Mouse (Mus musculus) B cell, adult 2 months (primary cell): ENCODE results near the gene Camk1g.

ENCODE experiments used
- DNase-seq, 2 experiments: peaks; one replicate each; pipeline ENCODE4 v3.0.0; 2022

The Camk1g gene

DNA sequence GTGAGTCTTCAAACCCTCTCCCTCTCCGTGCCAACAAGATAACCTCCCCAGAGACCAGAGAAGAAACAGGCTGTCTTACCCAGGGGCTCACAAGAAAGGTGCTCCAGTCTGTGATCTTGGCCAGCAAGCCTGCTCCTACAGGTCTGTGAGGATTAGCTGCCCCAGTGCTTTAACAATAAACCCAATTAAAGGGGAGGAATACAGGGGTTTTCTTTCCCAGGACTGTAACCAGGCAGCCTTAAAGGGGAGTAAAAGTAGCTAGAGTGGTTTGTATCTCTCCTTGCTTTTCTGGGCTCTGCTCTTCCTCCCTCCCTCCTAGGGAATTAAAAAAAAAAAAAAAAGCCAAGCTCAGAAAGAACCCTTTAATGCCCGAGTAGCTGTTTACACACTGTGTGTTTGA lies at the start of gene Camk1g:
Gene Camk1g (minus strand): TSS at position 203 of the 400 bp plus-strand sequence.
- peak in 1 of 2 experiments; percentile 11 for DNase-seq

DNA sequence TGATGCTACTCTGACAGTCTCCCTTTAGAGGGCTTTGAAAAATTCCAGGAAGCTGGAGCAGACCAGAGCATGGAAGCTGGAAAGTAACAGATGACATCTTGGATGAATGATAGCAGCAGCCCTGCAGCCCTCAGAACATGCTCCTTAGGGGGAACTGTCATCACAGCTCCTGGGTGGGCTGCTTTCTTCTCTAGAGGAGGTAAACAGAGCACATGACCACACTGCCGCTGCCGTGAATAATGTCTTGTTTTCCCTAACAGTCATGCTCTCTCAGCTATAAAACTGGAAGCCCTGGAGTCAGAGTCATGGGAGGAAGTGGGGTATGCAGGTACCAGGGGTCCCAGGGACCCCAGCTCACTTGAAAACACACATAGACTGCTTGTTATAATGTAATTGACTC lies 49.1 kb upstream of the Camk1g start:
- no peak for DNase-seq

DNA sequence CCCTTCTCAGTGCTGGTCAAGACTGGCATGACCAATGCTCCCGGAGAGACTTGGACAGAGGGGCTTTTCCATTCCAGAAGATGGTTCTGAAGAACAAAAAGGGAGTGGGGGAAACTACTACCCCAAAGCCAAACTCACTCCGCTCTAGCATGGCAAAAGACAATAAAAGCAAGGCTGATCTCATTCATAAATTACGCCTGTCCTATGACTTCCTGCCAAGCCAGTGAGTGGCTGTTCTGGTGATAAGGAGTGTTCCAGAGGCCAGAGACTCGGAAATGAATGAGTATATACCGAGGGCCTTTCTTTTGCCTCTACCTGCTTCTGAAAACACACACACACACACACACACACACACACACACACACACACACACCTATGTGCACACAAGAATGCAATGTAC lies 48.6 kb upstream of the Camk1g start:
- no peak for DNase-seq

DNA sequence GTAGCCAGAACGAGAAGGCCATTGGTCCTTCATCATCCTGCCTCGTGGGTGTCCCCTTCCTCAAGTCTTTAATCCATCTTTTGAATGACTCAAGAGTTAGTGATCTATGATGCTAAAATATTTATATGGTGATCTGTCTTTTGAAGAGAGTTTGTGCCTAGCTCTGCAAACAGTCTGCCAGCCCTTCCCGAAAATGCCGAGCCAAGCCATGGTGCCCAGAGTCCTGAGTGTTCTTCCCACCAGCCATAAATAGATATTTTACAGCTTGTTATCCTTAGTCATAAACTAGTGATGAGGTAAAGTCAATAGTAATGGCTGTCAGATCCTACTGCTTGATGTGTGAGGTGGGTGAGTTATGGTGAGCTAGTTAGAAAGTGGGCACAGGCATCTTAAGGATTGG lies 44.0 kb upstream of the Camk1g start:
- DNase-seq, result no peak

DNA sequence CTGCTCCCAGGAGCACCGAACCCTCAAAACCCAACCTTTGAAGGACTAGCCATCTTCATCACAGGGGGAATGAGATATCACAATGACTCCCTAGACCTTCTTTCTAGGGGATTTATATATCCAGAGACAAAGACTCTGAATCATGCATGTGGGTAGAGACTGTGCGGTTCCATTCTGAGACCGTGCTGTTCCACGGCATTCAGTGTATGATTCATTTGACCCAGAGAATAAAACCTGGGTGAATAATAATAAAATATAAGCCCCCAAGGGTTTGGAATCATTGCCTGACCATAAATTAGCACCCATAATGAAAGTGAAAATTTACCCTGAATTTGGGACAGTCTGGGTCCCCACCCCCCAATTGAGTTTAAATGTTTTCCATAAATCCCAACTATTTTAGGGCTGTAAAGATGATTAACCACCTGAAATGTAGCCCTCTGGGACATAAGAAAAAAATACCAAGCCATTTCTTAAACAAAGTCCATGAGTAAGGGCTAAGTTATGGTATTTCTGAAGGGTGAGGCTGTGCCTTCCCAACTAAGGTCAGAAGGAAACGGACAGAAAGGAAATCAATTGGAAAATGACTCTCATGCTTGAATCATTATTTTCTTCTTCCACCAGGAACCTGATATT lies 43.4 kb upstream of the Camk1g start:
- DNase-seq, result no peak

DNA sequence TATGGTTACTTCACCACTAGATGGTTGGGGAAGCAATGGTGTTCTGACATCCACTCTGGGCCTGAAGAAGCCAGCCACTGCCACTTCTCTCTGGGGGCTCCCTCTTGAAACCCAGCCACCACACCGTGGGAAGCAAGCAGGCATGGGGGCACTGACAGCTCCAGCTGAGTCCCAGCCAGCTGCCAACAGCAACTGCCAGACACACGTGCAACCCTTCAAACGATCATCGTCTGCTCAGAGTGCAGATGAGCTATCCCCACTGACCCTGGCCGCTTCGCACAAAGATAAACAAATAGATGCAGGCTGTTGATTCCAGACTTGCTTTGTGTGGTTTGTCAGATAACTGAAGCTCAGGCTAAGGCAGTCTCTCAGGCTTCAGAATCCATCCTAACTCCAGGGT lies 37.4 kb upstream of the Camk1g start:
- no peak for DNase-seq

DNA sequence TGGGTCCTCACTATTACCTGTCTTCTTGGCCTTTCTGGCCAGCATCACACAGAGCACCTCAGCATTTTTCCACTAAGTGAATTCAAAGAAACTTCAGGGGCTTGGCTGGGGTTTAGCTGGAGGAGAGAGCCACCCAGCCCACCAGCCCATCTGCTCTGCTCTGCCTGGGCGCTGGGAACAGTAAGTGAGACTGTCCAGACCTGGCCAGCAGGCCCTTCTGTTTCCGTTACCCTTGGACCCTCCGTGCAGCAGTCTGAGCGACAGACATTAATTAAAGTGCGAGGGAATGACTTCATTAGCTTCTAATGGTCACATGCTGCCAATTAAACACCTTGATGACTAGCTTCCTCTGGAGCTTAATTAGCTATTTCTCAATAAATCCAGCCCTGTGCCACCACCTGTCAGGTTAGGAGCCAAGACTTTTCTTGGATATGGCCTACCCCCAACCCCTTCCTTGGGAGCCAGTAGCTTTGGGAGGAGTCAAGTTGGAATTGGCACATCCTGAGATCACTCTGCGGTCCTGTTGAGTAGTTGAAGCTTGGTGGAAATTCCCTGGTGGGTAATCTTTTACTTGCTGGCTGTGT lies 36.1 kb upstream of the Camk1g start:
- DNase-seq, result no peak

DNA sequence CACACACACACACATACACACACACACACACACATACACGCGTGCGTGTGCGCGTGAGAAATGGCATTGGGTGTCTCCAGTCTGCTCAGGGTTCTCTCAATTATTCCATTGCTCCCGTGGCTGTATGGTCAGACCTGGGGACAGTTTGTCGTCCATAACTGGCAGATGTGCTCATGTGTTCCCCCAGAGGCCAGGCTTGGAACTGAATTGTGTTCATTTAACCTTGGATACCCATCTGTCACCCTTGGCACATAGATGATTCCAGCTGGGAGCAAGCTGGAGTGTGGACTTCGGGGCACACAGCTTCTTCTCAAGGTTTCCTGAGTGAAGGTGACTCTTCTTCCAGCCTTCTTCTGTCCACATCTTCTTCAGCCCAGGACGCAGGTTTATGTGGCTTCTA lies 31.6 kb upstream of the Camk1g start:
- no peak for DNase-seq

DNA sequence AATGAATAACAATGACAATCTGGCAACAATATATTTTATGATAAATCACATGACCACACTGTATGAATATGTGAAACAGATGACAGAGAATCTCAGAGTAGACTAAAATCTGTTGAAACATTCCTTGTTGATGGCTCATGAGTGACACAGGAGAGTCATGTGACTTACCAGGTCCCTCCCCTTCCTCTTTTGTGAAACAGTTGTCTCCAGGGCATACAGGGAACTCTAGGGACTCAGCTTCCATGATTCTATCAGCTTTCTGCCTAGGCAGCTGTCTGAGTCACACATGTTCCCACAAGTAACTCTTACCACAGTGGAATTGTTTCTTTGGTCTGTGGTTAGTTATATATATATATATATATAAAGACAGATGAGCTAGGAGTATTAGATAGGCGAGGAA lies 30.2 kb upstream of the Camk1g start:
- no peak for DNase-seq

DNA sequence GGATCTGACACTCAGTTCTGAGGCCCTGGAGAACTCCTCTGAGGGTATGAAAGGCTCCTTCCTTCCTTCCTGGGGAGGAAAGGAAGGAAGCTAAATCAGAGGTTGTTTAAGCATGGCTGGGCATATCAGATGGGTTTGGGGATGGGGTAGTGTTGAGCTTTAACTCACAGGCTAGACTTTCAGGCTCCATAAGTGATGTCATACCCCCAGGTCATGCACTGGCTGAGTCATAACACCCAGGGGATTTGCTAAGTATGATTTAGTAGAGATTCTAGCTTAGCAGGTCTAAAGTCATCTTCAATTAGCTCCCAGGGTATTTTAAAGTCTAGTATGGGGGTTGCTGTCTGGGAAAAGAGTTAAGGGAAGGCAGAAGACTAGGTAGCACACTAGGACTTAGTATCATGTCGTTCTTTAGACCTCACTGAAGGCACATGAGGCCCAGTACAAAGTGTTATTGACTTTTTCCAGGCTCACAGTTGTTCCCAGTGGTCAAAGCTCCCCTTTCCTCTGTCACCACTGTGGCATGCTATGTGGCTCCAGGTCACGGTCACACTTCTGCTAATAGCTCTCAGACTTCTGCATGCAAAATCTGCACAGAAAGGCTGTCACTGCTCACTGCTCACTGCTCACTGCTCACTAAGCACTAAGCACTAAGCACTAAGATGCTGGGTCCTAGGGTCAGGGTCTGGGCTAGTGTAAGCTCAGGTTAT lies 28.8 kb upstream of the Camk1g start:
- no peak for DNase-seq

DNA sequence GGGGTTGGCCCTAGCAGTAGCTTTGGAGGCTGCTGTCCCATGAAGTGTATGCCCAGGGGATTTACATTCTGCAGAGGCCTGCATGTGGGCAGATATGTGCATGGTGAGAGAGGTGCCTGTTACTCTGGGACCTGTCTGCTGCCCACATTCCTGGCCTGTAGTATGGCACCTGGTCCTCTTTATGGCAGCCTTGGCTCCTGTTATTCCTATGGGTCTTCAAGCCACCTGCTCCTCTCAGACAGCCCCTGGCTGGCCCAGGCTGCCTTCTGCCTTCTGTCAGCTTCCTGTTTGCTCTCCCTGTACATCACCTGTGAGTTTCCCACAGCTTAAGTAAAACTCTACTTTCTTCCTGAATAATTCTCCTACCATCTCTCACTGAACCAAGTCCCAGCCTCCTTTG lies 27.0 kb upstream of the Camk1g start:
- no peak for DNase-seq

DNA sequence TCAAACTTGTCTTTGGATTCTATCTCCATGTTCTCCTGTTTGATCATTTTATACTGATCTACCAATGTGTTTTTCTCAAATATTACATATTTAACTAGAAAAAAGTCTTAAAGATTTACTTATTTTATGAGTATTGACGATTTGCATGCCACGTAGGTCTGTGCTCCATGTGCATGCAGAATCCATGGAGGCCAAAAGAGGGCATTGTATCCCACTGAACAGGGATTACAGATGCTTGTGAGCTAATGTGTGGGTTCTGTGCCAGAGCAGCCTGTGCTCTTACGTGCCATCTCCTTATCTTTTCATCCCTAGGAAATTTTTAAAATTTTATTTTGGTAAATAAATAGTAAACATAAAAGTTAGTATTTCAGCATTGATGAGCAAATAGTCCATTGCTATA lies 22.2 kb upstream of the Camk1g start:
- DNase-seq, result no peak

DNA sequence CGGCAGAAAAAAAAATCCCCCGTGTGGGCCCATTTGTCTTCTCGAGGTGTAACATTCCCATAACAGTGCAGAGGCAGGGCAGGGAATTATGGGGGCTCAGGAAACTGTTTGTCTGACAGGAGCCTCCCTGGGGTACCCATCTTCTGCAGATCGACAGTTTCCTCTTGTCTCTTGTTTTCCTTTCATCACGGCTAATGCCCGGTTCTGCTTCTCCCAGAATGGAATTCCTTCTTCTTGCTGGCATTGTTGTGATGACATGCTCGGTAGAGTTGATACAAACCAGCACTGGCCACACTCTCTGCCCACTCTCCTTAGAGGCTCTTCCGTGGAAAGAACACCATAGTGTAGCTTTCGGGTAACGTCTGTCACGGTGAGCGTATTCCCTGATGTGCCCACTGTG lies 19.9 kb upstream of the Camk1g start:
- DNase-seq, result no peak

DNA sequence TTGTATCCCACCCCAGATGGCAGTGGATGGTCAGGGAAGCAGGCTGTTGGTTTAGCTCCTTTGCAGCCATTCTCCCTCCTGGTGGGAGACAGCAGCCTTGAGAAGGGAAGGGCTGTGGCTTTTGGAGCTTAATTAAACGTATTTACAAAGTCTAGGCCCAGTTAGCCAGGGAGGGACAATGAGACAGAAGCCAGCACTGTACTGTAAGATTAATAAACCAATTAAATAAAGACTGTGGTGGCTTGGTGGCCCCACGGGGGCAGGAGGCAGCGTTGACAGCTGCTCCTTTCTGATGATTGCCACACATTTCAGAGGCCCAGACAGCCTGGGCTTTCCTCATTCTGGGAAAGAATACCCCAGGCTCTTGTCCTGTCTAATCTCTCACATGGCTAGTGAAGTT lies 19.4 kb upstream of the Camk1g start:
- no peak for DNase-seq

DNA sequence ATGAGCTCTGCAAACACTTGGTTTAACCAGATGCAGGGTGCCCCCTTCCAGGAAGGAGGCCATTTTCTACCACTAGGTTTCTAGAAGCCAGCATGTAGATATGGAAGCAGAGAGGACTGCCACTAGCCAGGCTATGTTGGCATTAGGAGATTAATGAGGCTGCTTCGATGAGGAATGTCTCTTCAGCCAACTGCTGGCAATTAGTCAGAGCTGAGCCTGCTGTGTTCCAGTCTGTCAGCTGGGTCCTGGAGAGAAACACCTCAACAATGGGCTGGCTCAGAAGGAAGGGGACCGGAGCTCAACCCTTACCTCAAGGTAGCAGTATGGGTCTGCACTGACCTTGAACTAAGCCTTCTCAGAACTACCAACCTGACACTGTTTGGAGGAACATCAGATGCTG lies 17.1 kb upstream of the Camk1g start:
- DNase-seq, result no peak

DNA sequence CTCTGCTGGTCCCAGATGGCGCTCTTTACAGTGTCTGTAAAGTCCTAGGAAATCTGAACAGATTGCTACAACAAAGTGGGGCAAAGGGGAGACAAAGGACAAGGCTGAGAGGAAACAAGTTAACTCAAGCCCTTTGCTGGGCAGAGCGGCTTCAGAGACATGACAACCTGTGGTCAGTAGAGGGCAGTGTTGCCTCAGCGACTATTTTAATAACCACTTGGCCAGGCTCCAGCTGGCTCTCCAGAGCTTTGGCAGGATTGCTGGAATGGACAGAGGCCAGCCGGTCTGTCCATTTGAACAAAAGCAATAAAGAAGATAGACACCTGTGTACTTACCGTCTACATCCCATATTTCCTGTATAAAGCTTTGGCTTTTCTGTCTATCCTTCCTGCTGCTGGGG lies 16.0 kb upstream of the Camk1g start:
- peak; percentile 54 to 56 for DNase-seq

DNA sequence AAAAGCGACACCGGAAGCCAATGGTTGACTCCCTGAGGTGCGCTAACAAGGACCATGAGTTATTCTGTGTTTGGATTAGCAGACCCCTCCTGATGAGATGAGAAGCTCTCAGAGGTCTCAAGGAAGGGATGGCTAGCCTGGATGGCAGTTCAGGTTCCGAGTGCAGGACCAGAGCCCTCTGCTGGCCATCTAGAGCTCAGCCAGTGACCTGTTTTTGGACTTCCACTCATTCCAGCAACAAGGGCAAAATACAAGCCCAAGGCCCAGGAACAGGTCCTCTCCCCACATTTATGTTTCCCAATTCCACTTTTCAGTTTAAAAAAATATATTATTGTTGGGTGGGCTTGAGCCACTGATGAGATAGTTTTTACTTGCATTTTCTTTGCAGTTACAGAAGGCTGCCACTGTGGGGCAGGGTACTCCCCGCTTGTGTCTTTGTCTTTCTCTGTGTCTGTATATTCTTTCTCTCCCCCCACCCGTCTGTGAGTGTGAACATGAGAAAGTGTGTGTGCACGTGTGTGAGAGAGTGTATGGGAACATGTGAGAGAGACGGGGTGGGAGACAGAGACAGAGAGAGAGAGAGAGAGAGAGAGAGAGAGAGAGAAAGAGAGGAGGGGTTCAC lies 12.9 kb upstream of the Camk1g start:
- peak; percentile 55 to 57 for DNase-seq

DNA sequence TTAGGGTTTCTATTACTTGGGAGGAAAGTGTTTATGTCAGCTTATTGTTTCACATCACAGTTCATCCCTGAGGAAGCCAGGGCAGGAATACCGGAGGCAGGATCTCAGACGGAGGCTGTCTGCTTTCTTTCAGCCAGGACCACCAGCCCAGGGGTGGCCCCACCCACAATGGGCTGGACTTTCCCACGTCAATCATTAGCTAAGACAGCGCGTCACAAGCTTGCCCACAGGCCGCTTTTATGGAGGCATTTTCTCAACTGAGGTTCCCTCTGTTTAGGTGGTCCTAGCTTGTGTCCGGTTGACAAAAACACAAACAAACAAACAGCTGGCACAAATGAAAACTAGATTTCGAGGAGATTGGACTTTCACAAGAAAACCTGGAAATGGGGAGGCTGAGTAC lies 12.3 kb upstream of the Camk1g start:
- peak; percentile 44 to 56 for DNase-seq

DNA sequence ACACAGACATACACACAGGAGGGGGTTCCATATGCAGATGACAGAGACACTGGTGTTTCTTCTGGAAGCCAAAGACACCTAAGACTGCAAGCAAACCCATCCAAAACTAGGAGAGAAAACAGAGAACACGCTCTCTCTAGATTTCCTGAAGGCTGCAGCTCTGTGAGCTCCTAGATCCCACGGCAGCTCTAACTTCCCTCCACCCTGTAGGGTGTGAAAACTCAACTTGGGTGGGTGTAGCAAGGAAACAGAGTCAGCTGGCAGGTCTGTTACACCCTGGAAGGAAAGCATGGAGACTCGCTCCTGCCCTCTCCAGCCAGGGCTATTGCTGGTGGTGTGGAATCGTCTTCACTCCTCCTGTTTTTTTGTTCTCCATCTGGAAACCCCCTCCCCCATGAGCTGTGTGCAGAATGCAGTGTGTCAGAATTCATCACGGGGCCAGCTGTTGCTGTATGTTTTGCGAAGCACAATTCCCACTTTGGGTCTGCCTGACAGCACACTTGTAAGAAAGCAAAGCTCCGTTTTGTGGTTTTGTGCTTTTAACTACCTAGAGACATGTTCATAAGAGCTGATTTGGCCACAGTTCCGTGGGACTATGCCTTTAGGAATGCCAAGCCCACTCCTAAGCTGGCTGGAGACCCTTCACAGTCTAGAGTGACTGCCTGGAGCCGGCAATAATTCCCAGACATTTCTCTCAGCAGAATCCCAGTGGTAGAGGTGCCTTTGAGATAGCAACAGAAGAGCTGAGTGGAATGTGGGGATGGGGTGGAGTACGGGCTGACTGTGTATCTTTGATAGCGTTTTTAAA lies 11.7 kb upstream of the Camk1g start:
- no peak for DNase-seq

DNA sequence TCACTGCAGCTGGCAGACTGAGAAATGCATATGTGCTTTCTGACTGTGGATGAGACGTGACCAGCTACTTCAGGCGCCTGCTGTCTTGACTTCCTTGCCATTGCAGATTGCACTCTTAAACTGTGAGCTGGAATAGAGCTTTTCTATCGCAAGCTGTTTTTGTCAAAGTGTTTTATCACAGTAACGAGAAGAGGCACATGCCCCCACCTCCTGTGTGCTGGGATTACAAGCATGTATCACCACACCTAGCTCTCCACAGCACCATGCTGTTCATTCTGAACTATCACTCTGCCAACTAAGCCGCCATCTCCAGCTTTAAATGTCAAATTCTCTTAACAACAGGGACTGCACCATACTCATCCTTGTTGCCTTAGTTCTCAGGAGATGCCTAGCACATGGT lies 10.8 kb upstream of the Camk1g start:
- no peak for DNase-seq

DNA sequence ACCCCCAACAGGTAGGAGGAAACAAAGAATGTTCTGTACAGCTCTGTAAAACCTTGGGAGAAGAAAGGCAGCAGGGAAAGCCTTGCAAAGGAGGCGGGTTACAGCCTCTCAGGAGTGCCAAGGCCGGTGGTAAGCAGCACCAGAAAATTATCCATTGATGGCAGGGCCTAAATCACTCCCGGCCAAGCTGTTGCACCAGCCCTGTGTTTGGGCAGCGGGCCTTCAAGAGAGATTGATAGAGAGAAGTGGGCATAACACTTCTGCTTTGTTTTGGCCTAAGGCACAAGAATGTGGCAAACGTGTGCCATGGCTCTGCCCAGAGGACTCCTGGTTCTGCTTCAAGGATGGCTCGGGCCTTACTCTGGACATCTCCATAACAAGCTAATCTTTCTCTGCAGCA lies 9.5 kb upstream of the Camk1g start:
- DNase-seq, result no peak

DNA sequence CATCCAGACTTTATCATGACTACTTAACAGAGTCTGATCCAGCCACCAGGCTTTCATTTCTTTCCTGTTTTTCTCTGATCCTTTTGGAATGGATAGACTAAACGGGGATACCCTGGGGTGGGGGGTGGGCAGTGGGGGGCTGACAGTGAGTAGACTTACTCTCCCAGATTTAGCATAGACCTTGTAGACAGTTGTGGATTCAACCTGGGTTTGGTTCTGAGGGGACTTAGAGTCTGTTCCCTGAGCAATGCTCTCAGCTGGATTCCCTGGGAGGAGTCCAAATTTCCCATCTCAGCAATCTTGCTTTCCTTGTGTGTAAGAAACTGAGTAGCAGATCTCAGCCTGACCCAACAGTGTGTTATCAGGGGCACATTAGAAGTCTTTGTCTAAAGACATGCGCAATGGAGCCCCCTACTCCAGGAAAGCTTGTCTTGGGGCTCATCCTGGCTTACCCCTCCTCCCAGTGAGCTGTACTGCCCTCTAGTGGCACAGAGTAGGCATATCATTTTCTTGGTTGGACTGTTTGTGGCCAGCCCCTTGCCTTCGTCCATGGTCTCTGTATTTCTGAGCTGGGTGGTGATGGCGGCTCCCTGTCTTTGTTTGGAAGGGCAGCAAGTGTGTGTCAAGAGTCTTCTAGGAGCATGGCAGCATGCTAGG lies 6.5 kb upstream of the Camk1g start:
- peak; percentile 61 for DNase-seq
